Mouse (Mus musculus) heart, adult 2 months (tissue): ENCODE data around the gene Sppl2c. TPM values are rescaled to one million over a fixed set of nuclear protein-coding genes. Genes with fewer than 3 reads are reported as not detected.

Experiments used
- DNase-seq, 2 experiments: peaks; one replicate each; pipeline ENCODE4 v3.0.0; 2021
- H3K27ac ChIP-seq: fragments of 200-600 bp; 2 replicates; pipeline ENCODE4 v1.8.1; 2022
- H3K27me3 ChIP-seq: fragments of 200-500 bp; 2 replicates; pipeline ENCODE4 v1.6.1; 2012; ENCODE audit warnings: mild to moderate bottlenecking, low read length, inconsistent platforms, mixed read lengths; ENCODE audit not compliant: control insufficient read depth, insufficient read depth
- H3K36me3 ChIP-seq: fragments of 200-500 bp; 2 replicates; pipeline ENCODE4 v1.6.1; 2012; ENCODE audit warnings: low read length, inconsistent platforms; ENCODE audit not compliant: control insufficient read depth, insufficient read depth
- H3K4me1 ChIP-seq: fragments of 200-500 bp; 2 replicates; pipeline ENCODE4 v1.6.1; 2011; ENCODE audit warnings: low read length; ENCODE audit not compliant: control insufficient read depth, insufficient read depth
- H3K4me3 ChIP-seq: fragments of 200-600 bp; 2 replicates; pipeline ENCODE4 v1.8.1; 2022
- H3K79me2 ChIP-seq: fragments of 200-500 bp; replicated peaks from 2 replicates; pipeline ENCODE4 v1.6.1; 2012; ENCODE audit warnings: mild to moderate bottlenecking, inconsistent platforms, low read length, moderate library complexity, mixed read lengths; ENCODE audit not compliant: control insufficient read depth, insufficient read depth
- H3K9ac ChIP-seq: fragments of 200-500 bp; 2 replicates; pipeline ENCODE4 v1.6.1; 2012; ENCODE audit warnings: low read depth, mild to moderate bottlenecking, control low read depth, inconsistent platforms, low read length, mixed read lengths
- CTCF ChIP-seq: fragments of 200-600 bp; IDR thresholded peaks from 2 replicates; pipeline ENCODE4 v1.8.1; 2022; ENCODE audit warnings: antibody characterized with exemption, mild to moderate bottlenecking, moderate library complexity
- EP300 ChIP-seq: fragments of 200-500 bp; IDR thresholded peaks from 2 replicates; pipeline ENCODE4 v1.6.1; 2011; ENCODE audit warnings: low read depth, low read length, control low read depth; ENCODE audit not compliant: insufficient read depth
- POLR2A ChIP-seq: fragments of 200-500 bp; IDR thresholded peaks from 2 replicates; pipeline ENCODE4 v1.6.1; 2011; ENCODE audit warnings: mild to moderate bottlenecking, low read depth, low read length, control low read depth; ENCODE audit not compliant: insufficient read depth
- WGBS: fragments of 180-500 bp; shearing (Covaris S2); methylation state at CpG from one replicate; pipeline ENCODE4 v1.1.7; 2018; 5-methylcytosine and 5-hydroxymethylcytosine counted together
- intact Hi-C: fragments of 180-260 bp; cut with DNase I; formaldehyde crosslinking; loops from one replicate; pipeline ENCODE4 v1.15.1; 2025
- polyA plus RNA-seq: library from polyadenylated mRNA; depleted of rRNA; stranded (reverse); fragments of >200 nt; gene quantifications from 2 replicates; pipeline ENCODE4 v1.2.3, GENCODE M21; 2012
- total RNA-seq, 2 experiments: library from RNA; stranded (reverse); gene quantifications; 2 replicates each; pipeline ENCODE4 v1.2.3; 2021

Sppl2c gene
- total and polyA plus RNA-seq, 3 experiments: 0.33 TPM; not detected in 2

GRCm38 (mm10) chr11:104161153-104161552, 25.0 kb upstream of the Sppl2c start:
- Histone ChIP-seq H3K27ac (no peak overlapping the region), H3K27me3 (peaks cover 3% of the 10 kb centered on the region), H3K4me3 (no peak overlapping the region), H3K9ac (no peak overlapping the region), H3K79me2 (no peaks in the 10 kb centered on the region), H3K4me1 (no peaks in the 10 kb centered on the region), H3K36me3 (no peaks in the 10 kb centered on the region)
- intact Hi-C loops: no loop called here
- no peak for TF ChIP-seq POLR2A
- TF ChIP-seq EP300: no peak
- no peak for TF ChIP-seq CTCF
- DNase-seq: no peak
- 51% methylated on average over 5 of the region's 5 CpGs for WGBS

GRCm38 (mm10) chr11:104164257-104164656, 21.9 kb upstream of the Sppl2c start:
- Histone ChIP-seq H3K79me2 (no peaks in the 10 kb centered on the region), H3K4me3 (no peak overlapping the region), H3K27ac (no peak overlapping the region), H3K9ac (no peak overlapping the region), H3K4me1 (no peaks in the 10 kb centered on the region), H3K36me3 (no peaks in the 10 kb centered on the region), H3K27me3 (no peaks in the 10 kb centered on the region; the same call in 1 of the 2 replicates)
- intact Hi-C loops: no loop called here
- TF ChIP-seq EP300: no peak
- no peak for TF ChIP-seq CTCF
- no peak for TF ChIP-seq POLR2A
- 83% methylated on average over 10 of the region's 10 CpGs for WGBS
- no peak for DNase-seq

- 36% methylated on average over 12 of the region's 12 CpGs for WGBS
- intact Hi-C loops: loop anchor here (1.0 kb wide), 1 partner anchor 184 kb away; no protein-coding TSS in a partner anchor
- TF ChIP-seq POLR2A: no peak
- TF ChIP-seq CTCF: peak; percentile 98
- TF ChIP-seq EP300: 0 out of 2 replicates have a peak, but pooled peaks have one; percentile 24
- Histone ChIP-seq H3K36me3 (no peaks in the 10 kb centered on the region), H3K4me3 (no peak overlapping the region), H3K9ac (no peak overlapping the region), H3K27me3 (no peaks in the 10 kb centered on the region), H3K4me1 (no peaks in the 10 kb centered on the region), H3K79me2 (no peaks in the 10 kb centered on the region), H3K27ac (no peak overlapping the region)
- peak; percentile 46 to 73 for DNase-seq
These were observed 14.8 kb upstream of the Sppl2c start for GRCm38 (mm10) chr11:104171281-104171781.

GRCm38 (mm10) chr11:104178893-104179292, 7.2 kb upstream of the Sppl2c start:
- Histone ChIP-seq H3K27me3 (no peaks in the 10 kb centered on the region; the same call in 1 of the 2 replicates), H3K79me2 (no peaks in the 10 kb centered on the region), H3K27ac (no peak overlapping the region), H3K9ac (no peak overlapping the region), H3K4me1 (no peaks in the 10 kb centered on the region), H3K36me3 (no peaks in the 10 kb centered on the region), H3K4me3 (no peak overlapping the region)
- no peak for TF ChIP-seq CTCF
- TF ChIP-seq EP300: no peak
- TF ChIP-seq POLR2A: no peak
- intact Hi-C loops: no loop called here
- 32% methylated on average over 7 of the region's 7 CpGs for WGBS
- no peak for DNase-seq

- Histone ChIP-seq H3K9ac (no peak overlapping the region), H3K4me3 (no peak overlapping the region), H3K4me1 (no peaks in the 10 kb centered on the region), H3K36me3 (no peaks in the 10 kb centered on the region), H3K79me2 (no peaks in the 10 kb centered on the region), H3K27ac (no peak overlapping the region), H3K27me3 (no peaks in the 10 kb centered on the region; the same call in 1 of the 2 replicates)
- intact Hi-C loops: no loop called here
- WGBS: 50% methylated on average over 5 of the region's 5 CpGs
- no peak for DNase-seq
- no peak for TF ChIP-seq POLR2A
- TF ChIP-seq EP300: no peak
- TF ChIP-seq CTCF: no peak
These were observed 6.3 kb upstream of the Sppl2c start for GRCm38 (mm10) chr11:104179804-104180203.

- Histone ChIP-seq H3K9ac (no peak overlapping the region), H3K27ac (no peak overlapping the region), H3K4me3 (no peak overlapping the region), H3K27me3 (no peaks in the 10 kb centered on the region; the same call in 1 of the 2 replicates), H3K79me2 (no peaks in the 10 kb centered on the region), H3K4me1 (no peaks in the 10 kb centered on the region), H3K36me3 (no peaks in the 10 kb centered on the region)
- TF ChIP-seq CTCF: no peak
- no peak for TF ChIP-seq POLR2A
- TF ChIP-seq EP300: no peak
- intact Hi-C loops: no loop called here
- no peak for DNase-seq
- WGBS: 62% methylated on average over 3 of the region's 3 CpGs
These were observed 4.0 kb upstream of the Sppl2c start for GRCm38 (mm10) chr11:104182141-104182540.
